Mouse (Mus musculus) hindbrain, embryonic 16.5 days (tissue): ENCODE data around the gene Slc13a3. TPM values are rescaled to one million over a fixed set of nuclear protein-coding genes. Genes with fewer than 3 reads are reported as not detected.
A peak's percentile ranks its signal among the peaks of the same experiment; 100 is the strongest.
"Not testable (repeated sequence)": the region's sequence is repeated elsewhere in the genome, so short reads cannot be mapped to it uniquely, and the experiment has no call there.

Source experiments
- ATAC-seq: fragments of 200-750 bp; cut with Nextera tagmentation; 2 replicates; pipeline ENCODE4 v1.8.0; 2017; ENCODE audit warnings: moderate TSS enrichment, moderate library complexity
- H3K27ac ChIP-seq: fragments of 300-500 bp; sonication (generic); 2 replicates; pipeline ENCODE4 v1.5.1; 2014; ENCODE audit warnings: low read depth, mild to moderate bottlenecking, control low read depth, low read length, moderate library complexity
- H3K27me3 ChIP-seq: fragments of 300-500 bp; sonication (generic); replicated peaks from 2 replicates; pipeline ENCODE4 v1.6.1; 2014; ENCODE audit warnings: low read length; ENCODE audit not compliant: control insufficient read depth, insufficient read depth
- H3K36me3 ChIP-seq: fragments of 300-500 bp; sonication (generic); 2 replicates; pipeline ENCODE4 v1.6.1; 2014; ENCODE audit warnings: mild to moderate bottlenecking, low read length, moderate library complexity, mixed read lengths; ENCODE audit not compliant: control insufficient read depth, insufficient read depth
- H3K4me1 ChIP-seq: fragments of 300-500 bp; sonication (generic); 2 replicates; pipeline ENCODE4 v1.6.1; 2014; ENCODE audit warnings: low read depth, low read length; ENCODE audit not compliant: control insufficient read depth, insufficient read depth
- H3K4me2 ChIP-seq: fragments of 300-500 bp; sonication (generic); 2 replicates; pipeline ENCODE4 v1.6.1; 2014; ENCODE audit warnings: mild to moderate bottlenecking, low read length, control low read depth, moderate library complexity
- H3K4me3 ChIP-seq: fragments of 300-500 bp; sonication (generic); 2 replicates; pipeline ENCODE4 v1.5.1; 2014; ENCODE audit warnings: mild to moderate bottlenecking, low read length, control low read depth, moderate library complexity
- H3K9ac ChIP-seq: fragments of 300-500 bp; sonication (generic); 2 replicates; pipeline ENCODE4 v1.6.1; 2014; ENCODE audit warnings: low read depth, mild to moderate bottlenecking, control low read depth, low read length, moderate library complexity
- H3K9me3 ChIP-seq: fragments of 300-500 bp; sonication (generic); 2 replicates; pipeline ENCODE4 v1.6.1; 2014; ENCODE audit warnings: mild to moderate bottlenecking, low read length, moderate library complexity; ENCODE audit not compliant: control insufficient read depth
- WGBS: fragments of 180-500 bp; shearing (Covaris S2); extraction: QIAGEN DNeasy Blood & Tissue Kit; methylation state at CpG from one replicate; pipeline ENCODE4 v1.1.7; 2014; 5-methylcytosine and 5-hydroxymethylcytosine counted together
- polyA plus RNA-seq: library from polyadenylated mRNA; unstranded; fragments of >200 nt; fragmentation: Nextera tagmentation; extraction: Ambion mirVana; gene quantifications from 2 replicates; pipeline ENCODE4 v1.2.1, GENCODE M21; 2015

The Slc13a3 gene
- 11.7 and 13.1 TPM in 2 replicates for polyA plus RNA-seq

DNA sequence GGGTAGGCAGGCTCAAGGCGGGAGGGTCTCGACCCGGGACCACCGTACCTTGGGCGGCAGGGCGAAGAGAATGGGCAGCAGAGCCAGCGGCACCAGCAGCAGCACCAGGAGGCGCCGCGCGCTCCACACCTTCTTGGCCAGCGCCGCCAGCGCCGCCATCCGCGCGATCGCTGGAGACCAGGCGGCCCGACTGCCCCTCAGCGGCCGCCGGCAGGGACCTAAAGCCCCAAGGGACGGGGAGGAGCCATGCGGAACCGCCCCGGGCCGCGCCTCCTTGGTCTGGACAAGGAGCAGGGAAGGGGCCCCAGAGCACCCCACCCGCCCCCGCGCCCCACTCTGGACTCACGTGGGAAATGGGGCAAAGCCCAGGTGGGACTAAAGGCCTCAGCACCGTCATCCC, at the start of gene Slc13a3:
Slc13a3 (minus strand) TSS at position 228 of the 400 bp plus-strand sequence.
- peak within 1 kb of the TSS; percentile 53 for H3K4me2 ChIP-seq
- WGBS, result 1% methylated on average over 16 of the region's 35 CpGs
- no peaks in the 10 kb centered on the region for H3K9me3 ChIP-seq
- H3K27ac ChIP-seq, result no peak within 1 kb of the TSS
- H3K36me3 ChIP-seq, result no peaks in the 10 kb centered on the region
- ATAC-seq, result no peak
- H3K4me3 ChIP-seq, result peak within 1 kb of the TSS; percentile 29
- H3K9ac ChIP-seq, result peak within 1 kb of the TSS; percentile 36
- H3K27me3 ChIP-seq, result no peaks in the 10 kb centered on the region; the same call in 1 of the 2 replicates
- no peaks in the 10 kb centered on the region; the same call in none of the 2 replicates for H3K4me1 ChIP-seq

DNA sequence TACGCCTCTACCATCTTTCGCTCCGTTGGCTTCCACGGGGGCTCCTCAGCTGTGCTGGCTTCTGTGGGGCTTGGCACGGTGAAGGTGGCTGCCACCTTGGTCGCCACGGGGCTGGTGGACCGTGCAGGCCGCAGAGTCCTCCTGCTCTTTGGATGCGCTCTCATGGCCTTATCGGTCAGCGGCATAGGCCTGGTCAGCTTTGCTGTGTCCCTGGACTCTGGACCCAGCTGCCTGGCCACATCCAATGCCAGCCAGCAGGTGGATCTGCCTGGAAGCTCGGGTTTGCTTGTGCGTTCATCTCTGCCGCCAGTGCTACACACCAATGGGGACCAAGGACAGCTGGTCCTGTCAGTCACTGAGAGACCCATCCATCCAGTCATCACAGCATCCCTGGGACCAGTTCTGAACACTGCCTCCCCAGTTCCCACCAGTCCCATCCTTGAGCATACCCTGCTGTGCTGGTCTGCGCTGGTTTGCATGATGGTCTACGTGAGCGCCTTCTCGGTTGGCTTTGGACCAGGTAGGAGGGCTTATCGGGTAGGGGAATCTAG, 42.2 kb upstream of the Slc13a3 start:
- no peak overlapping the region for H3K4me3 ChIP-seq
- no peak for ATAC-seq
- H3K27me3 ChIP-seq, result no peaks in the 10 kb centered on the region
- H3K27ac ChIP-seq, result no peak overlapping the region
- no peak overlapping the region for H3K9ac ChIP-seq
- 95% methylated on average over 20 of the region's 20 CpGs for WGBS
- no peaks in the 10 kb centered on the region for H3K9me3 ChIP-seq
- no peaks in the 10 kb centered on the region for H3K36me3 ChIP-seq
- peaks cover 9% of the 10 kb centered on the region for H3K4me1 ChIP-seq
- no peak overlapping the region for H3K4me2 ChIP-seq

DNA sequence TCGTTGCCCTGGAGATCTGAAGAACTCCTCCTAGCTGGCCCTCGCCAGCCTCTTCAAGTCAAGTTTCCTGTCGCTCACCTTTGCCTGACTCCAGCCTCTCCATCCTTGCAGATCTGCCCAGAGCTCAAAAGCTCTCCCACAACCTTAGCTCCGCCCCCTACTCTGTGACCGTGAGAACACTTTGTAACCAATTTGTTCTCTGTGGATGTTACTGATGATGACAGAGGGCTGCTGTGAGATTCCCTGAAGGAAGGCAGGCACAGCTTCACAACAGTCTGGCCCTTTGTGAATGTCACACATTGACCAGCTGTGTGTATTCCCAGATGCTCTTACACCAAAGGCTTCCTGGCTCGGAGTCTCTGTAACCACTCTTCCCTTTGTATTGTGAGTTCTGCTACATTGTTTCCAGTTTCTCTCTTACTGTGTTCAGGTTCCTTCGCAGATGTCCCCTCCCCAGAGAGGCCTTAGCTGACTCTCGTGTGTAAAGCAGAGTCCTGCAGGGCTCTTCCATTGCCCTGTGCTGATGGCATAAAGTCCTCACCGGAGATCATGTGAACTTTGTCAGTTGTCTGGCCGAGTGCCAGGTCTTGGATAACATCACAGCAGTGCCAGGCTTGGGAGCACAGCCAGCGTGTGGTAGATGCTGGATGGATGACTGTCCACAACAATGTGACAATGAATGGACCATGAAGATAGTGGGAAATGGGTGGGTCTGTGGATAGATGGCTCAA, 40.0 kb upstream of the Slc13a3 start:
- Histone ChIP-seq H3K9me3 (no peaks in the 10 kb centered on the region), H3K36me3 (no peaks in the 10 kb centered on the region), H3K4me2 (no peak overlapping the region), H3K4me1 (peaks cover 9% of the 10 kb centered on the region), H3K4me3 (no peak overlapping the region), H3K27ac (peak overlapping the region; percentile 1; the same call in 1 of the 2 replicates), H3K27me3 (no peaks in the 10 kb centered on the region), H3K9ac (no peak overlapping the region)
- 24% methylated on average over 11 of the region's 11 CpGs for WGBS
- peak; percentile 48; the same call in 1 of the 2 replicates for ATAC-seq

GRCm38 (mm10) chr2:165512426-165512825, 39.4 kb upstream of the Slc13a3 start:
- Histone ChIP-seq H3K4me1 (peaks cover 9% of the 10 kb centered on the region), H3K27me3 (no peaks in the 10 kb centered on the region), H3K36me3 (no peaks in the 10 kb centered on the region), H3K9ac (no peak overlapping the region), H3K4me2 (no peak overlapping the region), H3K27ac (no peak overlapping the region), H3K9me3 (no peaks in the 10 kb centered on the region), H3K4me3 (no peak overlapping the region)
- WGBS, result 35% methylated on average over 7 of the region's 7 CpGs
- ATAC-seq, result no peak

DNA sequence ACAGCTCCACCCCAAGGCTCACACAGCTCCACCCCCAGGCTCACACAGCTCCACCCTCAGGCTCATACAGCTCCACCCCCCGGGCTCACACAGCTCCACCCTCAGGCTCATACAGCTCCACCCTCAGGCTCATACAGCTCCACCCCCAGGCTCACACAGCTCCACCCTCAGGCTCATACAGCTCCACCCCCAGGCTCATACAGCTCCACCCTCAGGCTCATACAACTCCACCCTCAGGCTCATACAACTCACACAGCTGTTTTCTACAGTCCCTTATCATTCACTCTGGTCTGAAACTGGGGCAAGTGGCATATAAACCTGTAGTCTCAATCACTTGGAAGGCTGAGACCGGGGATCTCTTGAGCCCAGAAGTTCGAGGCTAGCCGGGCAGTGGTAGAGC, 38.5 kb upstream of the Slc13a3 start:
- H3K27ac ChIP-seq, H3K27me3 ChIP-seq, H3K9ac ChIP-seq, ATAC-seq, H3K9me3 ChIP-seq, H3K4me2 ChIP-seq, H3K4me1 ChIP-seq, H3K4me3 ChIP-seq, H3K36me3 ChIP-seq: not testable (repeated sequence)
- WGBS, result 89% methylated on average over 4 of the region's 4 CpGs

DNA sequence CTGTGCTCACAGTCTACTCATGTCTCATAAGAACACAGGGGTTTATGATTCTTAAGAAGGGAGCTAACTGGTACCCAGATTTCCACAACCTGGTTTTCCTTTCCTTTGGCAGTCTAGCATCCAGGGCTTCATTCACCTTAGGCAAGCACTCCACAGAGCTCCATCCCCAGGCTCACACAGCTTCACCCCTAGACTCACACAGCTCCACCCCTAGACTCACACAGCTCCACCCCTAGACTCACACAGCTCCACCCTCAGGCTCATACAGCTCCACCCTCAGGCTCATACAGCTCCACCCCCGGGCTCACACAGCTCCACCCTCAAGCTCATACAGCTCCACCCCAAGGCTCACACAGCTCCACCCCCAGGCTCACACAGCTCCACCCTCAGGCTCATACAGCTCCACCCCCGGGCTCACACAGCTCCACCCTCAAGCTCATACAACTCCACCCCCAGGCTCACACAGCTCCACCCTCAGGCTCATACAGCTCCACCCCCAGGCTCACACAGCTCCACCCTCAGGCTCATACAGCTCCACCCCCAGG, 38.0 kb upstream of the Slc13a3 start:
- H3K27me3 ChIP-seq, H3K9ac ChIP-seq, H3K27ac ChIP-seq, H3K9me3 ChIP-seq, ATAC-seq, H3K4me3 ChIP-seq, H3K4me1 ChIP-seq, H3K4me2 ChIP-seq, H3K36me3 ChIP-seq: not testable (repeated sequence)
- 70% methylated on average over 2 of the region's 2 CpGs for WGBS

DNA sequence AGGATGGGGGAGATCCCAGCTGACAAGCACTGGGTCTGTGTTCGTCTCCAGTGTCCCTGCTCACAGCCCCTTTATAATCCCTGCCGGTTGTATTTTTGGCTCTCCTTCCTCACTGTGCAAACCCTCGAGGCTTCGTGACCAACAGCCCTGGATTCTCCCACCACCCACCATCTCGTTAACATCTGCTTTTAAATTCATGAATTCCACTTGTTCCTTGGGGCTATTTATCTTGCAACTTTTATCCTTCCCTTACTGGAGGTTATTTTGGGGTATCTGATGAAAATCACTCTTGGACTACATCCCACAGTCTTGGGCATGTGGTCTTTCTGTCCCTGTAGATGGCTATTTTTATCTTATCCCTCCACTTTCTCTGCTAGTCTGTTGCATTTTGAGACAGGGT, 37.4 kb upstream of the Slc13a3 start:
- WGBS, result 55% methylated on average over 5 of the region's 5 CpGs
- ATAC-seq, result no peak
- Histone ChIP-seq H3K9me3 (no peaks in the 10 kb centered on the region), H3K4me2 (no peak overlapping the region), H3K4me1 (peaks cover 9% of the 10 kb centered on the region), H3K27me3 (no peaks in the 10 kb centered on the region), H3K9ac (no peak overlapping the region), H3K27ac (no peak overlapping the region), H3K36me3 (no peaks in the 10 kb centered on the region), H3K4me3 (no peak overlapping the region)

DNA sequence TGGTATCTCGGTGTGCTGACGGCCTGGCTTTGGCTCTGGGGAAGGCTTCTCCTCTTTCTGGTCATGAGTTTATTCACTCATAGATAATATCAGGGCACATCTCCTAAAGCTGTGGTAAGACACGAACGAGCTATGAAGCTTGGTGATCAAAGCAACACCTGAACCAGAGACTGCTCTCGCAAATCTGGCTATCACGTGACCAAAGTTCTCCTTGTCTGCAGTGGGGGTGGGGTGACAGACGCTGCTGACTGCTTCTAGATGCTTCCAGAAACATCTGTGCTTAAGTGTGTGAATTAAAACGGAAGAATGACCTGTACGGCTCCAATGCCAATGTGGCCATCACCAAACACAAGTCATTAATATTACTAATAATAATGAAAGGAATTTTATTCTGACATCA, 36.7 kb upstream of the Slc13a3 start:
- no peak for ATAC-seq
- H3K9ac ChIP-seq, result no peak overlapping the region
- H3K4me2 ChIP-seq, result no peak overlapping the region
- WGBS, result 79% methylated on average over 9 of the region's 9 CpGs
- H3K4me3 ChIP-seq, result no peak overlapping the region
- no peaks in the 10 kb centered on the region for H3K9me3 ChIP-seq
- no peak overlapping the region for H3K27ac ChIP-seq
- peaks cover 9% of the 10 kb centered on the region for H3K4me1 ChIP-seq
- no peaks in the 10 kb centered on the region for H3K36me3 ChIP-seq
- no peaks in the 10 kb centered on the region for H3K27me3 ChIP-seq
